Mouse (Mus musculus) liver, embryonic 14.5 days (tissue): ENCODE results near the gene Phf1.

Experiments
- CTCF ChIP-seq: IDR thresholded peaks from 2 replicates; pipeline ENCODE4 v1.5.1; 2016; ENCODE audit warnings: antibody characterized with exemption, low read depth, control low read depth
- EP300 ChIP-seq: IDR thresholded peaks from 2 replicates; pipeline ENCODE4 v1.6.1; 2016; ENCODE audit warnings: antibody characterized with exemption, low read depth

DNA sequence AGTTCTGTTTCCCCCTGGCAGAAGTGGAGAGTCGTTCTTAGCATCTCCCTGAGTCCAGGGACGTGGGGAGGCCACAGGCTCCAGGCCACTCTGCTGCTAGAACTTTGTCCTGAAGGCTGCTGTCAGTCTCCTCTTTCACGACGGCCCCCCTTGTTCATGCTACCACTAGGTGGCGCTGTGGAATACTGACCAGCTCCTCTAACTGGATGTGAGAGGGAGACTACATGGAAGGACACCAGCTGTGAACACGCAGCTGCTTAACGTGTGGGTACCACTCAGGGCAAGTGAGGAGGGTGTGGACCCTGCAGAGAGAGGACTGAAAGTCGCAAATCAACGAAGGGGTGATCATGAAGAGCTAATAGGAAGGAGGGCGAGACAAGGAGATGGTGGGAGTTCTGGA, 37.3 kb upstream of the Phf1 start:
- TF ChIP-seq CTCF (peak; percentile 97), EP300 (no peak)
